Mouse (Mus musculus) liver, embryonic 12.5 days (tissue): ENCODE results near the gene Rgl2. TPM values are rescaled to one million over a fixed set of nuclear protein-coding genes. Genes with fewer than 3 reads are reported as not detected.
"Not testable (repeated sequence)": the region's sequence is repeated elsewhere in the genome, so short reads cannot be mapped to it uniquely, and the experiment has no call there.

Experiments used
- ATAC-seq: fragments of 200-750 bp; cut with Nextera tagmentation; 2 replicates; pipeline ENCODE4 v1.8.0; 2017; ENCODE audit warnings: moderate number of reproducible peaks, mild to moderate bottlenecking, moderate library complexity
- H3K27ac ChIP-seq: fragments of 300-500 bp; sonication (generic); 2 replicates; pipeline ENCODE4 v1.5.1; 2016; ENCODE audit warnings: mild to moderate bottlenecking
- H3K27me3 ChIP-seq: fragments of 300-500 bp; sonication (generic); replicated peaks from 2 replicates; pipeline ENCODE4 v1.6.1; 2016; ENCODE audit warnings: mild to moderate bottlenecking, moderate library complexity
- H3K36me3 ChIP-seq: fragments of 300-500 bp; sonication (generic); 2 replicates; pipeline ENCODE4 v1.6.1; 2016; ENCODE audit warnings: mild to moderate bottlenecking, moderate library complexity
- H3K4me1 ChIP-seq: fragments of 300-500 bp; sonication (generic); 2 replicates; pipeline ENCODE4 v1.6.1; 2016
- H3K4me2 ChIP-seq: fragments of 300-500 bp; sonication (generic); 2 replicates; pipeline ENCODE4 v1.6.1; 2016; ENCODE audit warnings: mild to moderate bottlenecking, moderate library complexity
- H3K4me3 ChIP-seq: fragments of 300-500 bp; sonication (generic); 2 replicates; pipeline ENCODE4 v1.5.1; 2016; ENCODE audit warnings: mild to moderate bottlenecking, moderate library complexity
- H3K9ac ChIP-seq: fragments of 300-500 bp; sonication (generic); 2 replicates; pipeline ENCODE4 v1.6.1; 2016; ENCODE audit warnings: mild to moderate bottlenecking, moderate library complexity
- H3K9me3 ChIP-seq: fragments of 300-500 bp; sonication (generic); replicated peaks from 2 replicates; pipeline ENCODE4 v1.6.1; 2016; ENCODE audit warnings: mild to moderate bottlenecking, moderate library complexity
- WGBS: fragments of 180-500 bp; shearing (Covaris S2); methylation state at CpG from one replicate; pipeline ENCODE4 v1.1.7; 2016; ENCODE audit not compliant: insufficient replicate concordance; 5-methylcytosine and 5-hydroxymethylcytosine counted together
- polyA plus RNA-seq: library from polyadenylated mRNA; unstranded; fragments of >200 nt; fragmentation: Nextera tagmentation; extraction: Ambion mirVana; gene quantifications from 2 replicates; pipeline ENCODE4 v1.2.1, GENCODE M21; 2016

The Rgl2 gene
- polyA plus RNA-seq, 1 experiment from 2014 or later: 17.3 TPM

DNA sequence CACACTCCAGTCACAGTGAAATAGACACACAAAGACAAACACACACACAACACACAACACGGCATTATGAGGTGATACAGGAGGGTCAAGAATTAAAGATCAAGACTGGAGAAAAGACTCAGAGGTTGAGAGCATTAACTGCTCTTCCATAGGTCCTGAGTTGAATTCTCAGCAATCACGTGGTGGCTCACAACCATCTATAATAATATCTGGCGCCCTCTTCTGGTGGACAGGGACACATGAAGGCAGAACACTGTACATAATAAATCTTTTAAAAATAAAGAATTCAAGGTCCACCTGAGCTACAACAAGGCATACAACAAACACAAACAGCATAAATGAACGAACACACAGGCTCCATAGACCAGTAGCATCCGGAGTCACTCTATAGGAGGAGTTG, 39.6 kb downstream of the Rgl2 start:
- 21% methylated on average over 5 of the region's 5 CpGs for whole genome bisulfite sequencing
- Histone ChIP-seq H3K9ac (no peak overlapping the region), H3K27me3 (no peaks in the 10 kb centered on the region; the same call in 1 of the 2 replicates), H3K4me1 (peaks cover 9% of the 10 kb centered on the region; the same call in 1 of the 2 replicates), H3K9me3 (peaks cover 11% of the 10 kb centered on the region; the same call in 1 of the 2 replicates), H3K4me3 (no peak overlapping the region), H3K4me2 (no peak overlapping the region), H3K27ac (no peak overlapping the region), H3K36me3 (peaks cover 26% of the 10 kb centered on the region)
- peak; percentile 62 for ATAC-seq

DNA sequence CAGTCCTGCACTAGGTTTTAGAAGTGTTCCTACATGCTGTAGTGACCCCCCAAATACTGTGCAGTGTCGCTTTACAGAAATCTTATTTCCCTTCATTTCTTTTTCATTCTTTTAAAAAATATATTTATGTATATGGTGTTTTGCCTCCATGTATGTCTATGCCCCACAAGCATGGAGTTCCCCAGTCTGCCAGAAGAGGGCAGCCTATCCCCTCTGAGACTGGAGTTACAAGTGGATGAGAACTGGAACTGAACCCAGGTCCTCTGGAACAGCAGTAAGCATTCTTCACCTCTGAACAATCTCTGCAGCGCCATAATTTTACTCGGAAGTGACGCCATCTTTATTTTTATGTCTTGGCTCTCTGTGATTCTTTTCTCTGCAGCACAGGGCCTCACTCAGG, 40.1 kb downstream of the Rgl2 start:
- Histone ChIP-seq H3K4me3 (no peak overlapping the region), H3K36me3 (peaks cover 22% of the 10 kb centered on the region), H3K4me2 (no peak overlapping the region), H3K27me3 (peaks cover 3% of the 10 kb centered on the region; the same call in 1 of the 2 replicates), H3K4me1 (peaks cover 9% of the 10 kb centered on the region; the same call in 1 of the 2 replicates), H3K27ac (no peak overlapping the region), H3K9me3 (peaks cover 11% of the 10 kb centered on the region; the same call in 1 of the 2 replicates), H3K9ac (no peak overlapping the region)
- ATAC-seq: no peak
- 64% methylated on average over 4 of the region's 4 CpGs for WGBS

DNA sequence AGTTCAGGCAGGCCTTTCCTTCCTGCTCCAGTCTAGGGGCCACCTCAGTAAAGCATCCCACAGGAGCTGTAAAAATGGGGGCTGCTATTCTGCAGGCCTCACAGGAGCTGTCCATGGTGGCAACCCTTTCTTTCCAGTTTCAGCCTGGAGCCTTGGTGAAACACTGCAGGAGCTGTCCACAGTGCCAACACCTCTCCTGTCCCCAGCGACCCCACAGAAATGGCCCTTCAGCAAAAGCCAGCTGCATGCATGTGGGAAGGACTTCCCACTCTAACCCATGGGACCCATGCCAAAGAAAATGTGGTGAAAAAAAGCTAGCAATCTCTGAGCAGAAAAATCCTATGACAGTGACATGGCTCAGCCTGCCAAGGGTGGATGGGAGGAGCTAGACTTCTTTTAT, 43.3 kb downstream of the Rgl2 start:
- Histone ChIP-seq H3K9me3 (peaks cover 11% of the 10 kb centered on the region; the same call in 1 of the 2 replicates), H3K4me1 (peaks cover 11% of the 10 kb centered on the region), H3K36me3 (no peaks in the 10 kb centered on the region), H3K4me2 (no peak overlapping the region), H3K9ac (no peak overlapping the region), H3K4me3 (no peak overlapping the region), H3K27ac (no peak overlapping the region), H3K27me3 (peaks cover 21% of the 10 kb centered on the region)
- ATAC-seq: no peak
- WGBS: 4% methylated on average over 1 of the region's 1 CpGs

DNA sequence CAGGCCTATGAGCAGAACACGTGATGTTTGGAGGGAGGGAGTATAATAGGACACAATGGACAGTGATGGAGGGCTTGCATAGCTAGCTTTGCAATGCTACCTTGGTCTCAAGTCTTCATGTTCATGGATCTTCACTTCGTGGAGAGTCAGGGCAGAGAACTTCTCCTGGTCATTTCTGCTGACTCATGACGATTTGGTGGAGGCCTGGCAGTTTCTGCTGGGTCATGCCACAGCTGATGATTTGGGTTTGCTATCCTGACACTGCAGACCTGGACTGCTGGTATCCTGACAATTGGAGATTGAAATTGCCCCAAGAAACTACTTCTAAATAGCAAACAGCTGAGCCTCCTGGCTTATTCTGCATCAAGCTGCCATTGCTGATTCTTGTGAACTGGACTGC, 44.2 kb downstream of the Rgl2 start:
- no peak overlapping the region for H3K4me2 ChIP-seq
- peaks cover 11% of the 10 kb centered on the region; the same call in 1 of the 2 replicates for H3K9me3 ChIP-seq
- no peak overlapping the region for H3K27ac ChIP-seq
- no peaks in the 10 kb centered on the region for H3K36me3 ChIP-seq
- H3K4me1 ChIP-seq: peaks cover 19% of the 10 kb centered on the region
- no peak overlapping the region for H3K4me3 ChIP-seq
- H3K9ac ChIP-seq: no peak overlapping the region
- peak; percentile 36; the same call in 1 of the 2 replicates for ATAC-seq
- 42% methylated on average over 3 of the region's 3 CpGs for whole genome bisulfite sequencing
- peaks cover 30% of the 10 kb centered on the region for H3K27me3 ChIP-seq

DNA sequence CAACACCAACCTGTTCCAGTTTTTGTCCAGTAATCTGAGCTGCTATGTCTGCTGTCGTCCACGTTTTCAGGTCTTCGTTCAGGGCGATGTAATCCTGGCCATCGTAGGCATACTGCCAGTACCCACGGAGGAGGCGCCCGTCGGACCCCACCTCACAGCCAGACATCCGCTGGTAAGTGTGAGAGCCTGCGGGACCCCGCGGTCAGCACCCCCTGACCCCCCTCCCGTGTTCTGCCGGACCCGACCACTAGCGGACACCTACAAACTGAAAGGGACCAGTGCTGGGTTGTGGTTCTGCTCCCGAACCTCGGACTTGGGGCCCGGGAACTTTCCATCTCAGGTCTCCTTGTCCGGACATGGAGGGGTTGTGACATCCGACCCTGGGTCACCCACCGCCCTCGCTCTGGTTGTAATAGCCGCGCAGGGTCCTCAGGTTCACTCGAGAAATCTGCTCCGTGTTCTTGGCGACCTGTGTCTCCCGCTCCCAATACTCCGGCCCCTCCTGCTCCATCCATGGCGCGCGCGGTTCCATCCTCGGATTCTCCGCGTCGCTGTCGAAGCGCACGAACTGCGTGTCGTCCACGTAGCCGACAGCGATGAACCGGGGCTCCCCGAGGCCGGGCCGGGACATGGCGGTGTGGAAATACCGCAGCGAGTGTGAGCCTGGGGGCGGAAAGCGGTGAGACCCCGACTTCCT, 48.7 kb downstream of the Rgl2 start:
- ATAC-seq: no peak; the same call in 1 of the 2 replicates
- Histone ChIP-seq H3K4me2 (peak overlapping the region; percentile 89), H3K4me1 (peaks cover 47% of the 10 kb centered on the region), H3K9ac (peak overlapping the region; percentile 62), H3K27me3 (peaks cover 47% of the 10 kb centered on the region), H3K27ac (peak overlapping the region; percentile 67), H3K9me3 (no peaks in the 10 kb centered on the region), H3K4me3 (peak overlapping the region; percentile 59), H3K36me3 (no peaks in the 10 kb centered on the region)
- WGBS: 2% methylated on average over 57 of the region's 57 CpGs

DNA sequence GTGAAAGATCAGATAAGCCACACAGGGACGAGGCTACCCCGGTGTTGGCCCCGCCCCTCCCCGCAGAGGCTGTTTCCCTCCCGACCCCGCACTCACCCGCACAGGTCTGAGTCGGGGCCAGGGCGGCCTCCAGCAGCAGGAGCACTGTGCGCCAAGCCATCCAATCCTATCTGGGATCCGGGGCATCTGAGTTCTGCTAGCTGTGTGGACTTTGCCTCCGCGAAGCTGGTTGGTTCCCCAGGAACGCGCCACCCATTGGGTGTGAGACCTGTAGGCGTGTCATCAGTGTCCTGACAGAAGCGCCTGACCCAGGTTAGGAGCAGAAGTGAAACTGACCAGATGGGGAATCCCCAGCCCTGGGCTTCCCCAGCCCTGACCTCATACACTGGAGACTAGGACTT, 49.3 kb downstream of the Rgl2 start:
- Histone ChIP-seq H3K9ac (peak overlapping the region; percentile 62), H3K27ac (peak overlapping the region; percentile 67), H3K4me2 (peak overlapping the region; percentile 89), H3K4me3 (peak overlapping the region; percentile 59), H3K36me3 (no peaks in the 10 kb centered on the region), H3K4me1 (peaks cover 45% of the 10 kb centered on the region), H3K27me3 (peaks cover 47% of the 10 kb centered on the region), H3K9me3 (no peaks in the 10 kb centered on the region)
- under 1% methylated on average over 17 of the region's 17 CpGs for WGBS
- peak; percentile 79 for ATAC-seq

DNA sequence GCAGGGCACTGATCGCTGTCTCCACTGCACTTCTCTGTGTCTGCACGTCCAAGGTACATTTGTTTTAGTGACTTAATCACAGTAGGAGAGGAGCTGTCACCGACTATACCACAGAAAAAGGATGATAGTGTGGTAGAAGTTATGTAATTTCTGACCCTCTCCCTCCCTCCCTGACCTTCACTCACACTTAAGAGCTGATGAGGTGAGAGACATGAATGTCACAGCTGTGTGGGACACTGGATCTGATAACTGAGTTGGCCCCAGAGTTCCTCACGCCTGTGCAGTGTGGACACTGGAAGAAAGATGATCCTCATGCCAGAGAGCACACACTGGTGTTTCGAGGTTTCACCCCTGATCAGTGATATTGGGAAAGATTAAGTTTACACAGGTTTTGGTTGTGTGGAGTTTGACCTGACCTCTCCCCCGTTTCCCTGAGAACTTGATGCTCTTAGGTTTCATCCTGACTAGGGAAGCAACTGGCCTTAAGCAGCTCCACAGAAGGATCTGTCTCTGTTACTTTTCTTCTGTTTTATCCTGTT, 50.2 kb downstream of the Rgl2 start:
- H3K9ac ChIP-seq: no peak overlapping the region
- H3K27ac ChIP-seq: peak overlapping the region; percentile 67; the same call in 1 of the 2 replicates
- peaks cover 42% of the 10 kb centered on the region for H3K4me1 ChIP-seq
- no peak for ATAC-seq
- H3K4me2 ChIP-seq: 0 out of 2 replicates have a peak overlapping the region, but pooled peaks have one; percentile 89
- H3K9me3 ChIP-seq: no peaks in the 10 kb centered on the region
- WGBS: 53% methylated on average over 6 of the region's 6 CpGs
- peaks cover 44% of the 10 kb centered on the region for H3K27me3 ChIP-seq
- no peaks in the 10 kb centered on the region for H3K36me3 ChIP-seq
- H3K4me3 ChIP-seq: no peak overlapping the region

DNA sequence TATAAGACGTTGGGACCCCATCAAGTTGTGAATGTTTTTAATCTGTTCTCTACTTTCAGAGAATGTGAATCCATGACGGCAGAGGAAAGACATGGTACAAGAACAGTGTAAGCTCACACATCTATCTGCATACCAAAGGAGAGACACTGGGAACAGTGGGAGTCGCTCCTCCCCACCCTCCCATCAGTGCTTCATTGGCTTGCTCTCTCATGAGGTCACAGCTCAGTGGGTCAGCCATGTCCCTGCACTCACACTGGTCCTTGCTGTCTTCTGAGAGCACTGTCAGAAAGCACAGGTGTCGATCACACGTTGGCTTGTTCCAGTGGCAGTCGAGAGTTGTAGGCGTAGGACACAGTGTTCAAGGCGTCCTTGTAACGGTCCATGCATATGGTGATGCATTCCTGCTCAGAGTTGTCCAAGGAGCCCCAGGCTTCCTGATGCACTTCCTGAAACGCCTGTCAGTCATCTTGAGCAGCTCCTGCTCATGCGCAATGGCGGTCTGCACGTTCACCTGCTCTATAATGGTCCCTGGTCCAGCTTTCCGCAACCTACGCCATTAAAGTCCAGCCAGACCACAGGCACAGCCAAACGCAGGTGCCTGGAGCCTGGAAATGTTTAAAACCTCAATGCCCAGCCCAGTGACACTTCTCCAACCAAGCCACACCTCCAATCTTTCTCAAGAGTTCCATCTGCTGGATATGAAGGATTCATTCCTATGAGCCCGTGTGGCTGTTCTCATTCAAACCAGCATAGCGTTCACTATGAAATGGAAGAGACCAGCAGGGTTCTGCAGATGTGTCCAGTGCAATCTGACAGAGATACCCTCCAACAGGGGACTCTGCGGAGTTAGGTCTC, 51.1 kb downstream of the Rgl2 start:
- no peaks in the 10 kb centered on the region for H3K9me3 ChIP-seq
- H3K4me1 ChIP-seq: peaks cover 42% of the 10 kb centered on the region
- H3K27ac ChIP-seq: 0 out of 2 replicates have a peak overlapping the region, but pooled peaks have one; percentile 48
- no peak for ATAC-seq
- H3K9ac ChIP-seq: 0 out of 2 replicates have a peak overlapping the region, but pooled peaks have one; percentile 30
- WGBS: 69% methylated on average over 19 of the region's 19 CpGs
- peaks cover 44% of the 10 kb centered on the region for H3K27me3 ChIP-seq
- H3K4me2 ChIP-seq: peak overlapping the region; percentile 78
- H3K4me3 ChIP-seq: no peak overlapping the region
- H3K36me3 ChIP-seq: no peaks in the 10 kb centered on the region

DNA sequence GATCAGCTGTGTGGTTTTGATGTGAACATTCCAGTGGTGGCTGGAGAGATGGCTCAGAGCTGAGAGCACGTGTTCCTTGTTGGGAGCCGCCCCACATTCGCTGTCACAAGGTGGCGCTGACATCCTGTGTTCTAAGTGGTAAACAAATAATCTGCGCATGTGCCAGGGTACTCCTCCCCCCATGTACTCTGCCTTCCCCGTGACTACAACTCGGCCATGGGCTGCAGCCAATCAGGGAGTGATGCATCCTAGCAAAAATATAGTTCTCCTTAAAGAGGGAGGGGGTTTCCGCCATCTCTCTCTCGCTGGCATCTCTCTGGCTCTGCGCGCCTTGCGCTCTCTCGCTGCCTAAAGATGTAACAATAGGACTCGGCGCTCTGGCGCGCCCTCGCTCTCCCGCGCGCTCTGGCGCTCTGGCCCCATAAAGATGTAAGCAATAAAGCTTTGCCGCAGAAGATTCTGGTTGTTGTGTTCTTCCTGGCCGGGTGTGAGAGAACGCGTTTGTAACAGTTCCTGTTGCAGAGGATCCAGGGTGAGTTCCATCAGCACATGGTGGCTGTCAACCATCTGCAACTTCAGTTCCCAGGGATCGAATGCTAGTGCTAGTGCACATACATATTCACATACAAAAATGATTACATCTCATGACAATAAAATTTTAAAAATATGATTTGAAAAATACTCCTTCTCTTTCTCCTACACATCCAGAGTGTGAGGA, 52.0 kb downstream of the Rgl2 start:
- H3K4me2 ChIP-seq: peak overlapping the region; percentile 78
- ATAC-seq: peak; percentile 82

DNA sequence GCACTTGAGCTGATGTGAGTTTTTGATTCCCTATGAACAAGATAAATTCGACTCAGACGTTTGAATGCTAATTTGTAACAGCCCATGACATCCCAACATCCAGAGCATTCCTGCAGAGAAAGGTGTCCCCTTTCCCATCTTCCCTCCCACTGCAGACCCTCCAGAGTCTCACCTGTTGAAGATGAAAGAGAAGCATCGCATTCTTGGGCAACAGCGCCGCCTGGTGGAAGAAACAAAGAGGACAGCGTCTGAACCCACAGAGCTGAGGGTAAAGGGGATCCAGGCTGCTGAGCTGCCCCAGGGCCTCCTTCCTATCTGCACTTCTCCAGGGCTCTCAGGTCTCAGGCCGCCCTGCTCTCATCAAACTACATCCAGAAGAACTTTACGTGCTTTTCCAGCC, 52.8 kb downstream of the Rgl2 start:
- H3K27me3 ChIP-seq: peaks cover 34% of the 10 kb centered on the region
- peak overlapping the region; percentile 78 for H3K4me2 ChIP-seq
- 5% methylated on average over 8 of the region's 8 CpGs for WGBS
- not testable (repeated sequence) for H3K9ac ChIP-seq, ATAC-seq, H3K9me3 ChIP-seq, H3K27ac ChIP-seq, H3K36me3 ChIP-seq
- H3K4me3 ChIP-seq: peak overlapping the region; percentile 63; the same call in 1 of the 2 replicates
- H3K4me1 ChIP-seq: peaks cover 42% of the 10 kb centered on the region

More for the DNA sequence above, 52.0 kb downstream of the Rgl2 start:
- WGBS: 1% methylated on average over 27 of the region's 27 CpGs
- H3K36me3 ChIP-seq, H3K9me3 ChIP-seq: not testable (repeated sequence)
- H3K27me3 ChIP-seq: peaks cover 42% of the 10 kb centered on the region
- H3K4me1 ChIP-seq: peaks cover 42% of the 10 kb centered on the region
- peak overlapping the region; percentile 79 for H3K27ac ChIP-seq
- peak overlapping the region; percentile 64 for H3K9ac ChIP-seq
- H3K4me3 ChIP-seq: peak overlapping the region; percentile 63
